Mouse (Mus musculus) kidney, postnatal 25 days (tissue): ENCODE measurements at regions not wholly inside any gene's neighbourhood (a gene's known extent, or its start where the extent isn't known, plus 50 kb on each side); places are given as distances from the start of the nearest gene placed in this dataset.

Source experiments
- DNase-seq, 2 experiments: peaks; one replicate each; pipeline ENCODE4 v3.0.0; 2021; ENCODE audit warnings: mixed read lengths in 2 of 2

GRCm38 (mm10) chrX:14273628-14274337 lies 62.8 kb downstream of the H2al1n start:
- DNase-seq = no peak

DNA sequence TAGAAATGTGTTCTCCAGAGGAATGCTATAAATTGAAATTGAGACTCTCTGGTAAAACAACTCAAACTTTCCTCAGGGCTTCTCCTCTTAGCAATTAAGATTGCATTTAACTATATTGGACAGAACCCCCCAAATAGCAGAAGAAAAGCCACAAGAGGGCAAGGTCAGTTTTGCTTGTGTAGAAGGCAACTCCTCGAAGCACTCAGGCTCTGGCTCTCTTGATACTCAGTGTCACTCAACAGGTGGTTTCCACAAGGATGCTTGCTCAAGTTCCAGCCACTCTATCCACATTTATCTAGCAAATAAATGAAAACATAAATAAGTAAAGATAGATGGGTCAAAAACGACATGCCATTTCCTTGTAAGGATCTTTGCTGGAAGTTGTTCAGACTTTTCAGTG lies 68.4 kb downstream of the H2al1n start:
- no peak for DNase-seq

DNA sequence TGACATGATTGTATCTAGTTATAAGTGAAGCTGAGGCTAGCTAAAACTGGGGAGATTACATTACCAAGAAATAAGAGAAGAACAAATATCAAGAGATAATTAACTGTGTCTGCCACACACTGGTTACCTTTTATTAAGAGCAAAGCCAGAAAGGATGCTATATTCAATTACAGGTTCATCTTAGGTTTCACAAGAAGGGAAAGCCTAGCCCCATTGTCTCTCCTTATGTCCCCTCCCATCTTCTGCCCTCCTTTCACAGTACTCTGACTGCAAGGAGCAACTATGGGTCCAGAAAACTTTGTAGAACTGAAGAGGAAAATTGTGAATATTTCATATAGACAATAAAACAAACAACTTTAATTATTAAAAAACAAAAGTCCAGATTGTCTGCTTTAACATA lies 68.8 kb downstream of the H2al1n start:
- no peak for DNase-seq

DNA sequence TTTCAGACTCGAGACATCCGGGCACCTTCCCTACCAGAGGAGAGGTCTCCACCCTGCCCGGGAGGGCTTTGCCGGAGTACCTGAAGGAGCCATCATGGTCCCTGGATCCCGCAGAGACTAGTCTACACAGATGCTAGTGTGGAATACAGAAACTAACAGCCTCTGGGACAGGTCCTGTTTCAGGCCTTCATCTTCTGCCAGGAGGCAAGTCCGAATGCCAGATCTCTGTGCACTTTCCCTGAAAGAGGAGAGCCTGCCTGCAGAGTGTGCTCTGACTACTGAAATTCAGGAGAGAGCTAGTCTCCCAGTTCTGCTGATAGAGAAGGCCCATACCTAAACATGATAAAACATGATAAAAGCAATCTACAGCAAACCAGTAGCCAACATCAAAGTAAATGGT lies 83.9 kb downstream of the H2al1n start:
- DNase-seq = peak in 1 of 2 experiments; percentile 15

DNA sequence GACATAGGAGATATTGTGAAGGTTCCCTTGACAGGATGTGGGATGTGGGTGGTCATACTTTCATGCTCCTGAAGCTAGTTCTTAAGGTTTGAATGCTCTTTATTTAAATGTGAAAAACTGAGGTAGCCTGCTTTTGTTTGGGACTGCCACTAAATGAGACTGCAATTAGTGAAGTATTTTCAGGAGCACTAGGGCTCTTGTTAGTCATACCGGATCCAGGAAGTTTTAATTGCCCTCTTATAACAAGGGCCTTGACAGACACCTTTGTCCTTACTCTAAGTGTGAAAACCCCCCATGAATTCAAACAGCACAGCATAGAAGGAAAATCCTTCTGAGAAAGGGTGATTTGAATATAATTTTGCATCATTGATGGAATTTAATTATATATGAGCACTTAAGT lies 91.2 kb downstream of the H2al1n start:
- no peak for DNase-seq

DNA sequence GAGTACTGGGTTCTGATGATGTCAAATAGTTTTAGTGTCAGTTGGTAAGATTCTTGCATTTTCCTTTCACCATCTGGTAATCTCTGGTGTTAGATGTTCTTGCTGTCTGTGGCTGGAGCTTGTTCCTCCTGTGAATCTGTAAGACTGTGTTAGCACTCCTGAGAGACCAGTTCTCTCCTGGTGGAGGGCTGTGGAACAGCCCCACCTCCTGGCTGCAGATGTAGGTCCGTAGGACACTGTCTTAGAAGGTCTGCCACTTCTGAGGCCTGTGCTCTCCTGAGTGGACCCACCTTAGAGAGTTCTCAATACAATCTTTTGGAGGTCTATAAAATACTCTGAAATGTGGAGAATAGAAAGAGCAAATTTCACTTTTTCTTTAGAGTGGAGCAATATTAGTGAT lies 101.8 kb downstream of the H2al1n start:
- no peak for DNase-seq

- no peak for DNase-seq
Observed at GRCm38 (mm10) chrX:14352416-14352815, 141.5 kb downstream of the H2al1n start.

DNA sequence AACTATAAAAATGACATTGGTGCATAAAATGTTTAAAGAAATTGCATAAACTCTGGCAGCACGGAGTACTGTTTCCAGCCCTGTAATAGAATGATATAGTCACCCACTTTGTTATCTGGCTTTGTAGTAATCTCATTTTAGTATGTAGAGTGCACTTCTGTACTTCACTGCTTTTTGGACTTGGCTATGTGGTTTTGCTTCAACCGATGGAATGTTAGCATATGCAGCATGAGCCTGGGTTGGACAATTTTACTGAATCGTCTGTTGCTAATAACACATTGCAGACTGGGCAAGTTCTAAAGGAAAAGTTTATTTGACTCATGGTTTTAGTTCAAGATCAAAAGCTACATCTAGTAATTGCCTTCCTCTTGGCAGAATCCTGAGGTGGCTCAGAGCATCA lies 142.4 kb downstream of the H2al1n start:
- no peak for DNase-seq

DNA sequence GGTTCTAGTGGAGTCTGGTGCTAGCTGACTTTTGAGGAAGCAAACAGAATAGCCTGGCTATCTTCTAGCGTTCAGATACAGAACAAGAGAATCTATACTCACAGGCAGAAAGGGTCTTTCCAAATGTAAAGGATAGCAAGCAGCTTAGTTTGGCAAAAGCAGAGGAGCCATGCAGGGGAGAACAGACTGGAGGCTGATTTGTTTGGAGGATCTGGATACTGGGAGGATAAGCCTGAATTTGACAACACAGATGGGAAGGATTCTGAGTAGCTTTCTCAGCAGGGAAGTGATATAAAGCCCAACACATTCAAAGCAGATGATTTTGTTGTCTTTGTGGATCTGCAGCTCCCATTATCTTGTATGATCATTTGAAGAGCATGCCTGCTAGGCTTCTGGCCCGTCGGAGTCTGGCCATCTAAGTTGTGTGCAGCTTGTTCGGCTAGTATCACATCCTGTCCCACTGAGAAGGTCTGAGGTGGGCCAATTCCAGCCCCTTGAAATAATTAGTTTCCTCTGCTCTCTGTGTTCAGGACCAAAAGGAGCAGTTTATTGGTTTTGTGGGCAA lies 145.6 kb downstream of the H2al1n start:
- no peak for DNase-seq
